Mouse (Mus musculus) MEL (cell line): ENCODE results near the gene Plekha7. TPM values are rescaled to one million over a fixed set of nuclear protein-coding genes. Genes with fewer than 3 reads are reported as not detected.

Source experiments
- DNase-seq: peaks from one replicate; pipeline ENCODE4 v3.0.0; 2011; ENCODE audit warnings: low read depth, low spot score
- H3K27ac ChIP-seq: 2 replicates; pipeline ENCODE4 v1.5.1; 2012; ENCODE audit warnings: low read depth, mild to moderate bottlenecking, control low read depth, low read length, moderate library complexity; ENCODE audit not compliant: control insufficient read depth
- H3K27me3 ChIP-seq, 2 experiments: fragments of 150-350 bp in 1 of 2; sonication (generic) in 1 of 2; 2 replicates each; pipeline ENCODE4 v1.6.1; 2012; ENCODE audit warnings: low read length in 2 of 2, mild to moderate bottlenecking in 2 of 2, improper control_type of control experiment in 1 of 2, moderate library complexity in 1 of 2; ENCODE audit not compliant: insufficient read depth in 2 of 2, control insufficient read depth in 1 of 2
- H3K36me3 ChIP-seq, 2 experiments: 2 replicates each; pipeline ENCODE4 v1.6.1; 2012 to 2014; ENCODE audit warnings: low read length in 2 of 2, improper control_type of control experiment in 1 of 2, inconsistent platforms in 1 of 2, mild to moderate bottlenecking in 1 of 2; ENCODE audit not compliant: insufficient read depth in 2 of 2, control insufficient read depth in 1 of 2
- H3K4me1 ChIP-seq, 2 experiments: fragments of 150-350 bp in 1 of 2; sonication (generic) in 1 of 2; 2 replicates each; pipeline ENCODE4 v1.6.1; 2012; ENCODE audit warnings: low read length in 2 of 2, improper control_type of control experiment in 1 of 2, mild to moderate bottlenecking in 1 of 2; ENCODE audit not compliant: insufficient read depth in 2 of 2, control insufficient read depth in 1 of 2
- H3K4me3 ChIP-seq, 2 experiments: fragments of 150-350 bp in 1 of 2; sonication (generic) in 1 of 2; 2 replicates each; pipeline ENCODE4 v1.5.1; 2012; ENCODE audit warnings: low read depth in 2 of 2, low read length in 2 of 2, mild to moderate bottlenecking in 2 of 2, moderate library complexity in 2 of 2, control low read depth in 1 of 2, improper control_type of control experiment in 1 of 2; ENCODE audit not compliant: control insufficient read depth in 1 of 2, insufficient read depth in 1 of 2
- H3K79me2 ChIP-seq: 2 replicates; pipeline ENCODE4 v1.6.1; 2012; ENCODE audit warnings: mild to moderate bottlenecking, low read length, moderate library complexity; ENCODE audit not compliant: control insufficient read depth, poor library complexity, insufficient read depth
- H3K9ac ChIP-seq: 2 replicates; pipeline ENCODE4 v1.6.1; 2012; ENCODE audit warnings: low read depth, mild to moderate bottlenecking, control low read depth, low read length, moderate library complexity; ENCODE audit not compliant: control insufficient read depth, poor library complexity, severe bottlenecking
- H3K9me3 ChIP-seq: fragments of 150-350 bp; sonication (generic); replicated peaks from 2 replicates; pipeline ENCODE4 v1.6.1; 2012; ENCODE audit warnings: mild to moderate bottlenecking, low read length, improper control_type of control experiment, moderate library complexity; ENCODE audit not compliant: insufficient read depth
- BHLHE40 ChIP-seq: IDR thresholded peaks from 2 replicates; pipeline ENCODE4 v1.6.1; 2012; ENCODE audit warnings: low read depth, mild to moderate bottlenecking, inconsistent platforms, low read length, improper control_type of control experiment, borderline replicate concordance
- CHD1 ChIP-seq: IDR thresholded peaks from 2 replicates; pipeline ENCODE4 v1.6.1; 2012; ENCODE audit warnings: low read depth, mild to moderate bottlenecking, inconsistent platforms, low read length, improper control_type of control experiment
- CHD2 ChIP-seq: IDR thresholded peaks from 2 replicates; pipeline ENCODE4 v1.6.1; 2011; ENCODE audit warnings: low read length, improper control_type of control experiment
- CTCF ChIP-seq, 3 experiments: IDR thresholded peaks in 2 of 3; conservative IDR thresholded peaks in 1 of 3; 2 replicates each; pipeline ENCODE4 v1.5.1; 2011 to 2012; ENCODE audit warnings: low read length in 3 of 3, low read depth in 2 of 3, mild to moderate bottlenecking in 2 of 3, improper control_type of control experiment in 1 of 3, inconsistent platforms in 1 of 3, mixed read lengths in 1 of 3, moderate library complexity in 1 of 3; ENCODE audit not compliant: control insufficient read depth in 1 of 3, insufficient read depth in 1 of 3, poor library complexity in 1 of 3, severe bottlenecking in 1 of 3
- ELF1 ChIP-seq: IDR thresholded peaks from 2 replicates; pipeline ENCODE4 v1.6.1; 2014; ENCODE audit warnings: low read depth, mild to moderate bottlenecking, inconsistent platforms, low read length, improper control_type of control experiment, moderate library complexity
- EP300 ChIP-seq, 2 experiments: IDR thresholded peaks; 2 replicates each; pipeline ENCODE4 v1.6.1; 2011; ENCODE audit warnings: improper control_type of control experiment in 2 of 2, low read length in 2 of 2, low read depth in 1 of 2, mild to moderate bottlenecking in 1 of 2
- ETS1 ChIP-seq: IDR thresholded peaks from 2 replicates; pipeline ENCODE4 v1.6.1; 2012; ENCODE audit warnings: low read depth, mild to moderate bottlenecking, inconsistent platforms, low read length, improper control_type of control experiment, moderate library complexity
- GABPA ChIP-seq: IDR thresholded peaks from 2 replicates; pipeline ENCODE4 v1.6.1; 2012; ENCODE audit warnings: low read depth, mild to moderate bottlenecking, inconsistent platforms, low read length, improper control_type of control experiment, moderate library complexity
- GATA1 ChIP-seq: IDR thresholded peaks from 2 replicates; pipeline ENCODE4 v1.6.1; 2011; ENCODE audit warnings: low read depth, low read length, improper control_type of control experiment
- HCFC1 ChIP-seq: IDR thresholded peaks from 2 replicates; pipeline ENCODE4 v1.6.1; 2012; ENCODE audit warnings: low read depth, mild to moderate bottlenecking, inconsistent platforms, low read length, improper control_type of control experiment, moderate library complexity
- JUND ChIP-seq: IDR thresholded peaks from 2 replicates; pipeline ENCODE4 v1.6.1; 2011; ENCODE audit warnings: low read depth, mild to moderate bottlenecking, improper control_type of control experiment, low read length
- MAFK ChIP-seq: IDR thresholded peaks from 2 replicates; pipeline ENCODE4 v1.6.1; 2011; ENCODE audit warnings: low read depth, mild to moderate bottlenecking, low read length, improper control_type of control experiment, borderline replicate concordance
- MAX ChIP-seq: IDR thresholded peaks from 2 replicates; pipeline ENCODE4 v1.6.1; 2011; ENCODE audit warnings: low read length, improper control_type of control experiment
- MAZ ChIP-seq: IDR thresholded peaks from 2 replicates; pipeline ENCODE4 v1.6.1; 2012; ENCODE audit warnings: low read depth, mild to moderate bottlenecking, inconsistent platforms, low read length, improper control_type of control experiment
- MEF2A ChIP-seq: IDR thresholded peaks from 2 replicates; pipeline ENCODE4 v1.6.1; 2014; ENCODE audit warnings: low read depth, mild to moderate bottlenecking, inconsistent platforms, low read length, improper control_type of control experiment; ENCODE audit not compliant: poor library complexity, insufficient replicate concordance, severe bottlenecking; ENCODE audit errors: extremely low read depth
- MYB ChIP-seq: IDR thresholded peaks from 2 replicates; pipeline ENCODE4 v1.6.1; 2011; ENCODE audit warnings: mild to moderate bottlenecking, low read depth, low read length, improper control_type of control experiment
- MYC ChIP-seq: IDR thresholded peaks from 2 replicates; pipeline ENCODE4 v1.6.1; 2011; ENCODE audit warnings: low read depth, mild to moderate bottlenecking, low read length, improper control_type of control experiment, moderate library complexity
- NELFE ChIP-seq: IDR thresholded peaks from 2 replicates; pipeline ENCODE4 v1.6.1; 2011; ENCODE audit warnings: low read depth, low read length, improper control_type of control experiment
- NRF1 ChIP-seq: IDR thresholded peaks from 2 replicates; pipeline ENCODE4 v1.6.1; 2014; ENCODE audit warnings: low read depth, mild to moderate bottlenecking, inconsistent platforms, low read length, improper control_type of control experiment, moderate library complexity; ENCODE audit not compliant: poor library complexity, insufficient read depth, severe bottlenecking
- POLR2A ChIP-seq, 2 experiments: IDR thresholded peaks; 2 replicates each; pipeline ENCODE4 v1.6.1; 2011 to 2012; ENCODE audit warnings: low read length in 2 of 2, mild to moderate bottlenecking in 2 of 2, control low read depth in 1 of 2, improper control_type of control experiment in 1 of 2, low read depth in 1 of 2, moderate library complexity in 1 of 2; ENCODE audit not compliant: control insufficient read depth in 1 of 2, insufficient read depth in 1 of 2, poor library complexity in 1 of 2
- POLR2AphosphoS2 ChIP-seq: IDR thresholded peaks from 2 replicates; pipeline ENCODE4 v1.6.1; 2011; ENCODE audit warnings: low read length, improper control_type of control experiment
- POLR2AphosphoS5 ChIP-seq: IDR thresholded peaks from 2 replicates; pipeline ENCODE4 v1.6.1; 2012; ENCODE audit warnings: low read depth, borderline replicate concordance, mild to moderate bottlenecking, inconsistent platforms, low read length, moderate library complexity, mixed read lengths
- RAD21 ChIP-seq: IDR thresholded peaks from 2 replicates; pipeline ENCODE4 v1.6.1; 2011; ENCODE audit warnings: mild to moderate bottlenecking, low read depth, low read length, improper control_type of control experiment
- RCOR1 ChIP-seq: IDR thresholded peaks from 2 replicates; pipeline ENCODE4 v1.6.1; 2012; ENCODE audit warnings: low read depth, mild to moderate bottlenecking, inconsistent platforms, low read length, improper control_type of control experiment
- SIN3A ChIP-seq: IDR thresholded peaks from 2 replicates; pipeline ENCODE4 v1.6.1; 2012; ENCODE audit warnings: low read length, improper control_type of control experiment, inconsistent platforms
- SMC3 ChIP-seq: IDR thresholded peaks from 2 replicates; pipeline ENCODE4 v1.6.1; 2011; ENCODE audit warnings: low read depth, low read length, improper control_type of control experiment
- TAL1 ChIP-seq: IDR thresholded peaks from 2 replicates; pipeline ENCODE4 v1.6.1; 2012; ENCODE audit warnings: mild to moderate bottlenecking, inconsistent platforms, low read length, moderate library complexity, mixed read lengths
- TBP ChIP-seq: IDR thresholded peaks from 2 replicates; pipeline ENCODE4 v1.8.0; 2011; ENCODE audit warnings: low read depth, low read length, improper control_type of control experiment
- TCF12 ChIP-seq: IDR thresholded peaks from 2 replicates; pipeline ENCODE4 v1.6.1; 2014; ENCODE audit warnings: low read depth, mild to moderate bottlenecking, inconsistent platforms, low read length, improper control_type of control experiment, moderate library complexity
- UBTF ChIP-seq: IDR thresholded peaks from 2 replicates; pipeline ENCODE4 v1.6.1; 2012; ENCODE audit warnings: low read depth, mild to moderate bottlenecking, inconsistent platforms, low read length, improper control_type of control experiment, moderate library complexity, borderline replicate concordance; ENCODE audit not compliant: insufficient read depth
- USF1 ChIP-seq: IDR thresholded peaks from 2 replicates; pipeline ENCODE4 v1.6.1; 2014; ENCODE audit warnings: low read depth, mild to moderate bottlenecking, inconsistent platforms, low read length, improper control_type of control experiment, moderate library complexity
- USF2 ChIP-seq, 2 experiments: IDR thresholded peaks; 2 replicates each; pipeline ENCODE4 v1.6.1; 2011 to 2012; ENCODE audit warnings: improper control_type of control experiment in 2 of 2, low read length in 2 of 2, borderline replicate concordance in 1 of 2, inconsistent platforms in 1 of 2, low read depth in 1 of 2, mild to moderate bottlenecking in 1 of 2; ENCODE audit not compliant: insufficient read depth in 1 of 2
- ZC3H11A ChIP-seq: IDR thresholded peaks from 2 replicates; pipeline ENCODE4 v1.6.1; 2012; ENCODE audit warnings: low read depth, mild to moderate bottlenecking, inconsistent platforms, low read length, improper control_type of control experiment
- ZKSCAN1 ChIP-seq: IDR thresholded peaks from 2 replicates; pipeline ENCODE4 v1.6.1; 2012; ENCODE audit warnings: low read depth, mild to moderate bottlenecking, inconsistent platforms, low read length, improper control_type of control experiment, moderate library complexity
- ZMIZ1 ChIP-seq: IDR thresholded peaks from 2 replicates; pipeline ENCODE4 v1.6.1; 2012; ENCODE audit warnings: low read depth, mild to moderate bottlenecking, inconsistent platforms, low read length, improper control_type of control experiment, moderate library complexity
- ZNF384 ChIP-seq: IDR thresholded peaks from 2 replicates; pipeline ENCODE4 v1.6.1; 2012; ENCODE audit warnings: low read depth, mild to moderate bottlenecking, inconsistent platforms, low read length, improper control_type of control experiment
- polyA plus RNA-seq, 2 experiments: library from polyadenylated mRNA; stranded (reverse) in 1 of 2; unstranded in 1 of 2; fragments of >175 nt in 1 of 2; fragments of >200 nt in 1 of 2; gene quantifications; 2 replicates each; pipeline versions ENCODE4 v1.2.1 to v1.2.4; 2012; ENCODE audit warnings: low replicate concordance in 2 of 2, low read depth in 1 of 2; ENCODE audit not compliant: insufficient read length in 2 of 2, insufficient read depth in 1 of 2, missing spikeins in 1 of 2
- total RNA-seq: library from RNA; depleted of rRNA; stranded (reverse); fragments of 300-350 nt; gene quantifications from 2 replicates; pipeline ENCODE4 v1.2.3, GENCODE M21; 2012

The Plekha7 gene
- total and polyA plus RNA-seq, 3 experiments: 4.4 to 14.5 TPM; not detected in 1

DNA sequence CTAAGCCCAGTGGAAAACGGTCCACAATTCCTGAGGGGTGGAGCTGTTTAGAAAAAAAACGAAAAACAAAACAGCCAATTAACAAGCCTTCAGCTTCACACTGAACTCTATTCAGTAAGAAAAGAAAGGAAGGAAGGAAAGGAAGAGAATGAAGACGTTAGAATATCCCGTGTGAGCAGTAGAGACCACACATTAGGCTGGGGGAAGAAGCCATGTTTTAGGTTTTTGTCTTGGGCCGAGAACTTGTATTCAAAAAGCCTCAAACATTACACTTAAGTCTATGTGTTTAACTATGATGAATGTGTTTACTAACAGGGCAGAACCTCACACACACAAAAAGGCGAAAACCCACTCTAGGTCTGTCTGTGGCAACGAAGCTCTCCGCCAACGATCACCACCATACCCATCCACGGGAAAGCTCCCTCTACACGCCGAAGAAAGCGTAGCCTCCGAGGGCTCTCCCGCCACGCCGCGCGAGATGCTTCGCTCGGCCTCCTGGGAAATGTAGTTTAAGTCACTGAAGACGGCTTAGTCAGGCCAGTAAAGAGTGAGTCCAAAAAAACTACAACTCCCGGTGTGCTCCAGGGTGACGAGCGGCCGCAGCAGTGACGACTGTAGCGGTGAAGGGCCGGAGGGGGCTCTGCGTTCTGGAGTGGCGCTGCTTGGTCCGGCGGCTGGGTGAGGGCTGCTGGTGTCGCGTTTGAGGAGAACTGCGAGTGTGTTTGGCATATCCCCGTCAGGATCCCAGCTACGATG is 215.3 kb downstream of the Plekha7 start:
- peak; percentile 97 for DNase-seq
- Histone ChIP-seq H3K79me2 (peaks cover 32% of the 10 kb centered on the region), H3K27me3 (peaks cover 5 to 7% of the 10 kb centered on the region in 2 experiments)
- no peak for TF ChIP-seq CHD1
- TF ChIP-seq TAL1: no peak
- no peak for TF ChIP-seq RCOR1
- peak in 1 of 3 experiments; percentile 14; a peak in 2 of 6 replicates for TF ChIP-seq CTCF (IDR thresholded peaks at IDR 0.05 in 2 of 3, conservative IDR thresholded peaks at IDR 0.05 in 1 of 3; ENCODE audit: control insufficient read depth in 1 of 3, insufficient read depth in 1 of 3, low read depth in 2 of 3, low read length in 3 of 3, poor library complexity in 1 of 3, severe bottlenecking in 1 of 3)
- TF ChIP-seq USF2 (IDR thresholded peaks at IDR 0.05; ENCODE audit: borderline replicate concordance in 1 of 2, insufficient read depth in 1 of 2, low read depth in 1 of 2, low read length in 2 of 2): no peak
- TF ChIP-seq TBP: peak; percentile 78
- peak; percentile 80 to 99 for TF ChIP-seq POLR2A (IDR thresholded peaks at IDR 0.05; ENCODE audit: control insufficient read depth in 1 of 2, insufficient read depth in 1 of 2, low read depth in 1 of 2, low read length in 2 of 2, poor library complexity in 1 of 2)
- TF ChIP-seq USF1: no peak
- peak; percentile 73; the same call in 1 of the 2 replicates for TF ChIP-seq MAZ
- TF ChIP-seq NRF1: no peak
- TF ChIP-seq ELF1: no peak
- peak; percentile 96 for TF ChIP-seq POLR2AphosphoS2
- no peak for TF ChIP-seq ZC3H11A
- TF ChIP-seq JUND: no peak
- TF ChIP-seq MAFK: no peak
- peak; percentile 41 for TF ChIP-seq ZNF384
- peak; percentile 96 for TF ChIP-seq HCFC1
- TF ChIP-seq ZMIZ1: peak; percentile 93
- TF ChIP-seq ETS1: no peak
- peak; percentile 94 for TF ChIP-seq CHD2
- no peak for TF ChIP-seq GABPA
- TF ChIP-seq SIN3A: peak; percentile 52; the same call in 1 of the 2 replicates
- TF ChIP-seq EP300 (IDR thresholded peaks at IDR 0.05; ENCODE audit: low read depth in 1 of 2, low read length in 2 of 2): no peak
- TF ChIP-seq BHLHE40: no peak
- no peak for TF ChIP-seq ZKSCAN1
- no peak for TF ChIP-seq MEF2A
- no peak for TF ChIP-seq RAD21
- peak; percentile 73 for TF ChIP-seq MYC
- TF ChIP-seq NELFE: peak; percentile 97
- TF ChIP-seq SMC3: no peak
- TF ChIP-seq TCF12: peak; percentile 43; the same call in 1 of the 2 replicates
- peak; percentile 47; the same call in 1 of the 2 replicates for TF ChIP-seq MAX
- no peak for TF ChIP-seq UBTF
- no peak for TF ChIP-seq GATA1
- no peak; the same call in 1 of the 2 replicates for TF ChIP-seq POLR2AphosphoS5
- TF ChIP-seq MYB: no peak

More for the DNA sequence above, 215.3 kb downstream of the Plekha7 start:
- Histone ChIP-seq H3K9ac (peak overlapping the region; percentile 84), H3K4me1 (peaks cover 6 to 10% of the 10 kb centered on the region in 2 experiments), H3K4me3 (peak overlapping the region; percentile 81 to 86), H3K9me3 (no peaks in the 10 kb centered on the region), H3K27ac (peak overlapping the region; percentile 72), H3K36me3 (peaks cover 1 to 28% of the 10 kb centered on the region in 2 experiments; a peak in 3 of 4 replicates)
